Mouse (Mus musculus) heart, postnatal 25 days (tissue): ENCODE data around the gene Ldlrad3. TPM values are rescaled to one million over a fixed set of nuclear protein-coding genes. Genes with fewer than 3 reads are reported as not detected.

ENCODE experiments used
- DNase-seq: peaks from one replicate; pipeline ENCODE4 v3.0.0; 2022; ENCODE audit warnings: low spot score
- intact Hi-C: fragments of 180-260 bp; cut with DNase I; formaldehyde crosslinking; loops from one replicate; pipeline ENCODE4 v1.15.1; 2025
- total RNA-seq, 2 experiments: library from RNA; stranded (reverse); gene quantifications; 2 replicates each; pipeline ENCODE4 v1.2.3; 2021

Gene Ldlrad3
- total RNA-seq, 2 experiments from 2014 or later = 3.8 to 4.5 TPM

DNA sequence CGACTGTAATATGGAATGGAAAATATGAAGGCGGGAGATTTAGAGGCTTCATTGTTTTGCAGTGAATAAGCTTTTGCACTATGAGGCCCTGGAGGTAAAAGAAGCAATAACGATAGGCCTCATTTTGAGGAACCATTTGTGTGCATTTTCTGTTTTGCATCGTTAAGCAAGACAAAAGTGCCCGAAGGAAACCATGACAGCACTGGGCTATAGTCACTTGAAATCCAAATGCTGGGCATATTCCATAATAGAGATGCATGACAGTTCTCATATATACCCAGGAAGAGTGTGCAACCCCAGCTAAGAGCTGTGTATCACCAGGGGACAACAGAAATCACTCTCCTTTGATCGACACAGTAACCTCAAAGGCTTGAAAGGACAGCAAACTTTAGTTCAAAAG is 38.1 kb downstream of the Ldlrad3 start:
- no peak for DNase-seq
- intact Hi-C loops = no loop called here

- no peak for DNase-seq
- intact Hi-C loops = no loop called here
Observed at GRCm38 (mm10) chr2:102147561-102147960, 38.6 kb downstream of the Ldlrad3 start.

DNA sequence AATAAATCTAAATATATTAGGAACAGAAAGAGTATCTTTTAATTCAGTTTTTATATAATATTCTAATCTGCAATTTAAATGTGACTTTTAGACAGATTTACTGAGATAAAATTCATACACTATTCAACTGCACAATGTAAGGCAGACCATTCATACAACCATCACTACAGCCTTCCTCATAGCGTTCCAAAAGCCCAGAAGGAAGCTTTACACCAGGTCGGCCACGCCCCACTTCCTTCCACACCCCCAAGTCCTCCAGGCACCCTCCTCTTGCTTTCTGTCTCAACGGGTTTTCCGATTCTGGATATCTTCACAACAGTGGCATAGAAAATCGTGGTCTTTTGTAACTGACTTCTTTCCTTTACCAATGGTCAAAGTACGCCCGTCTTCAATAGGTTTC is 39.8 kb downstream of the Ldlrad3 start:
- DNase-seq = no peak
- intact Hi-C loops = no loop called here

GRCm38 (mm10) chr2:102145036-102145435 is 41.1 kb downstream of the Ldlrad3 start:
- no peak for DNase-seq
- intact Hi-C loops = no loop called here

DNA sequence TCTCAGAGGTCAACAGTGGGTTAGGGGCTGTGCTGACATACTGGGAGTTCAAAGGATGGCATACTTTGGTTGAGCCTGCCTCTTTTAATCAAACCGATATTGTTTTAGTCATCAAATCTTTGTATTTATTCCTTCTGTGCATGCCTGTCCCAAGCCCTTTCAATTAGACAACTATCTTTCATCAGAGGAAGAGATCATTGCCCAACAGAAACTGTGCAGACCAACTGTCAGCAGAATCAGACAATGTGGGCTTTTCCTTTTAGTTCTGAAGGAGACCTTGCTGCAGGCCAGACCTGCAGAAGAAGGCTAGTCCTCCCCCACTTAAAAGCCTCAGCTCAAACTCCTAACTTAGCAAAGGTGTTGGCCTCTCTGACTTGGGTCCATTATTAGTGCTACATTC is 41.9 kb downstream of the Ldlrad3 start:
- no peak for DNase-seq
- intact Hi-C loops = no loop called here

DNA sequence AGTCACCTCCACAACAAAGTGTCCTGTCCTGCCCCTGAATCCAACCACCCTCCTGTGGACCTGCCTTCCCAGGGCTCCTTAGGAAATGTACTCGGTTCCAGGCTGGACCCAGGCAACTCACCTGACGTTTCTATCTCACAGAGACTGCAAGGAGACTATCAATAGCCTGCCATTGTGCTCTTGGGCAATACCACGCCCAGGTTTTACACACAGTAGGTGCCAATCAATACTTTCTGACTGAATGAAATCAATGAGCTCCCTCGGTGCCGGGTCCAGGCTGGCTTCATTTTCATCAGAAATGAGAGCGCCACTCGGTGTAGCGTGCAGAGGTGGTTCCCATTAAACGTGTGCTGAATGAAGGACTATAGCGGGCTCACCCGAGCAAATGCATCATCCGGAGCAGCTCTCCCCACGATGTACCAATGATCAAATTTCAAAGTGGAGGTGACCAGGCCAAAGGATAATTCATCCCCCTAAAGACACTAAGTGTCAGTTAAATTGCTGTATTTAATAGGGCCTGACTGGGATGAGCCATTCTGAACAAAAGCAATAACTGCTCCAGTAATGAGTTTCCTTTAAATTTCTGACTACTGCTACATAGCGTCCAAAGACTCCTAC is 43.4 kb downstream of the Ldlrad3 start:
- no peak for DNase-seq
- intact Hi-C loops = no loop called here

DNA sequence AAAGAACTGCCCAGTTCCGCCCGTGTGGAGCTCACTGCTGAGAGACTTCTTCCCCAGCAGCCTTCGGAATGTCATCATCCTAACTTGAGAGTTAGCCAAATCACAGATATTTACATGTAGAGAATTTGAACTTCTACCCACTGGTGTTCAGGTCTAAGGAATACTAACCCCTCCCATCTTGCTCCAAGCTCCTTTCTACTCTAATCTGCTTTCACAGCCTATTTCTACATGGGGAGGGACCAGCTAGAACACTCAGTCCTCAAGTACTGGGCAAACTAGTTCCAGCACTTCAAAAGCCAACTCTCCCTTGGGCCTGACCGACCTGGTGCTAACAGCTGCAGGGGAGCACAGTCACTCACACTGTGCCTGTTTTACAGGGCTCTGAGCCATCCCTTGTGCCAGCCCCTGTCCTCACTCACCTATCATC is 44.0 kb downstream of the Ldlrad3 start:
- no peak for DNase-seq
- intact Hi-C loops = no loop called here

- no peak for DNase-seq
- intact Hi-C loops = no loop called here
Observed at GRCm38 (mm10) chr2:102141199-102141598, 45.0 kb downstream of the Ldlrad3 start.

- DNase-seq = no peak
- intact Hi-C loops = no loop called here
Observed at GRCm38 (mm10) chr2:102137922-102138321, 48.3 kb downstream of the Ldlrad3 start.

DNA sequence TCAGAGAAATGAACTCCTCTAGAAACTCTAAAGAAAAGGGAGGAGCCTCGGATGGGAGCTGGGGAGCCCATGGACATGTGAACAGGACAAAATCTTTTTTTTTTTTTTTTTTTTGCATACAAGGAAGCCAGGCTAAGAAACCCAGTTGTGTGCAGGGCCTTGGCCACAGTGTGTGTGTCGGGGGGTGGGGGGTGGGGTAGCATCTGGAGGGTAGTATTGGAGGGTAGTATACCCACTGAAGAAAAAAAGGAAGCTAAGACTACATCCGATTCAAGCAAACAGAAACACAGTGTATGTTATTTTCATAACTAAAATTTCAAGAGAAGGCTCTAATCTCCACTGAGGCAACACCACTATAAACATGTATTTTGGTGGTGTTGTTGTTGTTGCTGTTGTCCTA is 50.0 kb downstream of the Ldlrad3 start:
- intact Hi-C loops = no loop called here
- no peak for DNase-seq

- intact Hi-C loops = no loop called here
- DNase-seq = no peak
Observed at GRCm38 (mm10) chr2:102134510-102135262, 51.5 kb downstream of the Ldlrad3 start.

DNA sequence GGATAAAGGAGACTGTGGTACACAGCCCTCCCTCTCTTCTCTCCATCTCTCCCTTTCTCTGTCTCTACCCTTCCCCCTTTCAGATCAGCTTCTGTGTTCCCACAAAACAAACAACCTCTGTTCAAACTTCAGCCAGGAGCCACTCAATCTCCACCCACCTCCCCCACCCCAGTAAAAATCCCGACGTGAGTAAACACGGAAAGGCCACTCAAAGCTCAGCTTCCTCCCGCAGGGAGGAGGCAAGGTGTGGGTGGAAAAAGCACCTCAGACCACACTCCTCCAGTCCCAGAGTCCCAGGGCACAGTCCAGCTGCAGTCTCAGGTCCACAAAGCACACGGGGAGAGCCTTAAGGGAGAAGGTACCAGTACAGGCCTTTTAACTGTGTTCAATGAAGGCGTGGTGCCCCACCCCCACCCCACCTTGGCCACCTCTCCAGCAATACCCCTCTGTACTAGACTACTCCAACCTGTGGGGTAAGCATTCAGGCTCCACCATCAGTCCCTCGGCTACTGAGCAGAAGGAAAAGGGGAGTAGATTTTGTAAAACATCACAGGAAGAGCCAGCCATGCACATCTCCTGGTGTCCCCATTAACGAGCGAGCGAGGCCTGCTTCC is 53.1 kb downstream of the Ldlrad3 start:
- intact Hi-C loops = no loop called here
- no peak for DNase-seq

- intact Hi-C loops = no loop called here
- peak; percentile 21 for DNase-seq
Observed at GRCm38 (mm10) chr2:102130198-102130845, 55.9 kb downstream of the Ldlrad3 start.

DNA sequence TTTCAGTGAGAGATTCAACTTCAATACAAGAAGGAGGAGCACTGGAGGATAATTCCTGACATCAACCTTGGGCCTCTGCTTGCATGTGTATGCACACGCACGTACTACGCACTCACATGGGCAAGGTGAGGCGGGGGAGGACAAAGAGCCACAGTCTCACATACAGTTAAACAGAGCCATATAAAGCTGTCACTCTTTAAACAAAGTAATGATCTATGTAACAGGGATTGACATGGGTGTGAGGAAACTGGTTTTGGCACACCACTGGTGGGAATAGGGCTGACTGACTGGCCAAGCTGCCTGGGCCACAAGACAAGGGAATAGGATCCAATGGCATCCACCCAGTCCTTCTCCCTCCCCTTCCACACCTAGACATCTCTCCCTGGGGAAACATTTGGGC is 57.0 kb downstream of the Ldlrad3 start:
- intact Hi-C loops = no loop called here
- no peak for DNase-seq

- intact Hi-C loops = no loop called here
- no peak for DNase-seq
Observed at GRCm38 (mm10) chr2:102128500-102129030, 57.6 kb downstream of the Ldlrad3 start.

DNA sequence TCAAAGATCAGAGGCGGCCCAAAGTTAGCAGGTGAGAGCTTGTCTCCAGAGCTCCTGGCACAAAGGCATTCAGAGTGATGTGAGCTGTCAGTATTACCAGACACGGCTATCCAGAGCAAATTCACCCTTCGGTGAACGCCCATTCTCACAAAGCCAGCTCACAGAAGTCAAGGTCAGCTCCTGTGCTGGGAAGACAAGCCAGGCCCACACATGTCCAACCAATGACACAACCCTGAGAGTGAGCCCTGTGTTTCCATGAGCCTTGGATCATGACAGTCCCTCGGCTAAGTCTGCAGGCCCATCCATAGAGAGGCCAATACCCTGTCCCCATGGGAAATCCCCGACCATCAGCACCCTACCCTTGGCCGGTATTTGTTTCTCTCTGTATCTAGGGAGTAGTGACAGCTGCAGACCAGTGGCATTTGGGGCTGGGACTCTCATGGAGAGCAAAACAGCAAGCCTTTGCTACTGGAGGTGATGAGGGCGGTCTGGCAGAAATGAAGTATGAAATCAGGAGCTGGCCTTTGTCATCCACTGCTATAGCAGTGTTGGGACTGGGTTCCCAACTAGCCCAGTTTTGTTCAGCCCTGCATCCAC is 58.3 kb downstream of the Ldlrad3 start:
- peak; percentile 19 for DNase-seq
- intact Hi-C loops = no loop called here

DNA sequence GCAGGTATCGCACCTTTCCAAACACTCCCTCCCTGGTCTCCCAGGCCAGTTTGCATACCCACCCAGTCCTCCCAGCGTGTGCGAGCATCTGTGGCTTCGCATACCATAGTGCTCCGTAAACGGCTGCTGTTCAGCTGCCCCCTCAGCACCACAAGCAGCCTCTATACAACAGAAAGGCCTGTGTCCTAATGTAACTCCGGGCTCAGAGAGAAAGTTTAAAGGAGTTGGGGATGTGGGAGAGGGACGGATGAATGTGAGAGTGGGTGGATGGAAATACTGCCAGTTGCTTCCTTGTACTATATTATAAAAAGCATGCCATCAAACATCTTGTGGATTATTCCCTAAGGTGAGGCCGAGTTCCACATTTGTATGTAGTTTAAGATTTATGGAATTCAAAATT is 59.0 kb downstream of the Ldlrad3 start:
- intact Hi-C loops = no loop called here
- no peak for DNase-seq

GRCm38 (mm10) chr2:102126076-102126475 is 60.1 kb downstream of the Ldlrad3 start:
- intact Hi-C loops = no loop called here
- no peak for DNase-seq

GRCm38 (mm10) chr2:102125042-102125441 is 61.1 kb downstream of the Ldlrad3 start:
- intact Hi-C loops = no loop called here
- DNase-seq = no peak

- intact Hi-C loops = no loop called here
- no peak for DNase-seq
Observed at GRCm38 (mm10) chr2:102122146-102122515, 64.1 kb downstream of the Ldlrad3 start.
